Mouse (Mus musculus) liver, adult 2 months (tissue): ENCODE data around the gene Pbx4.

Experiments used
- CTCF ChIP-seq: fragments of 200-500 bp; IDR thresholded peaks from 2 replicates; pipeline ENCODE4 v1.5.1; 2011; ENCODE audit warnings: low read depth, low read length, control low read depth
- POLR2A ChIP-seq: fragments of 200-500 bp; IDR thresholded peaks from 2 replicates; pipeline ENCODE4 v1.6.1; 2011; ENCODE audit warnings: low read length, control low read depth; ENCODE audit not compliant: insufficient read depth; ENCODE audit errors: extremely low read depth

GRCm38 (mm10) chr8:69791415-69792068 lies 40.7 kb upstream of the Pbx4 start:
- no peak for TF ChIP-seq CTCF
- no peak for TF ChIP-seq POLR2A
